Mouse (Mus musculus) cortical plate, adult 2 months (tissue): ENCODE measurements around the gene Uggt2.

ENCODE experiments used
- CTCF ChIP-seq: fragments of 200-500 bp; IDR thresholded peaks from 2 replicates; pipeline ENCODE4 v1.5.1; 2011; ENCODE audit warnings: mild to moderate bottlenecking, control low read depth, low read length; ENCODE audit not compliant: insufficient read depth; ENCODE audit errors: extremely low read depth
- POLR2A ChIP-seq: fragments of 200-500 bp; IDR thresholded peaks from 2 replicates; pipeline ENCODE4 v1.6.1; 2011; ENCODE audit warnings: mild to moderate bottlenecking, low read length, control low read depth; ENCODE audit not compliant: insufficient read depth; ENCODE audit errors: extremely low read depth

- TF ChIP-seq CTCF = peak; percentile 71
- no peak for TF ChIP-seq POLR2A
Measured at GRCm38 (mm10) chr14:118986653-118987522, 112.3 kb downstream of the Uggt2 start.
